Mouse (Mus musculus): Measurements from ENCODE around the gene LTO1. TPM values are rescaled to one million over a fixed set of nuclear protein-coding genes. Genes with fewer than 3 reads are reported as not detected.

LTO1 gene
- total RNA-seq, 2 experiments from 2014 or later: 13.8 to 15.4 TPM

DNA sequence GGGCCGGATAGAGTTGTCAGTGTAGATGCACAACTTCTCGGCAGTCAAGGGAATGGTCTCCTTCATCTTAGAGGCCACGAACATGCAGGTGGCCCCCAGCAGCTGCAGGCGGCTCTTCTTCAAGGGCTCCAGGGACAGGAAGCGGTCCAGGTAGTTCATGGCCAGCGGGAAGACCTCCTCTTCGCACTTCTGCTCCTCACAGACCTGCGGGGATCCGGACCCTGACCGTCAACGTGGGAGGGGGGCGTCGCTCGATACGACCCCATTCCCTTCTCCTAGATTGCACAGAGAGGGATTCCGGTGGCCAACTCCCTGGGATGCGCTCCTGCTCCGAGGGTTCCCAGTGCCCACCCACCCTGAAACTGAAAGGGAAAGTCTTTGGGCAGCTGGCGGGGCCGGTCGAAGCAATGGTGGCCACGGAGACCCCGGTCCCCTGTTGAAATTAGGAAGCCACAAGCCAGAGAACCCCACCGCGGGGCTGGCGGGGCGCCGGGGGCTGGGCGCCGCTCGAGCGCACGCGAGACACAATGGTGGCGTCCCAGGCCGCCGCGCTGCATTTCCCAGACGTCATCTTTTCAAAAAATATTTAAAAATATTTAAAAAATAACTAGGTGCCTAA is 23.1 kb downstream of the LTO1 start:
- intact Hi-C loops (cut with DNase I): loop anchor here (1.0 kb wide), 1 partner anchor 305 kb away; no protein-coding TSS in a partner anchor
- DNase-seq: peak; percentile 42 to 49

DNA sequence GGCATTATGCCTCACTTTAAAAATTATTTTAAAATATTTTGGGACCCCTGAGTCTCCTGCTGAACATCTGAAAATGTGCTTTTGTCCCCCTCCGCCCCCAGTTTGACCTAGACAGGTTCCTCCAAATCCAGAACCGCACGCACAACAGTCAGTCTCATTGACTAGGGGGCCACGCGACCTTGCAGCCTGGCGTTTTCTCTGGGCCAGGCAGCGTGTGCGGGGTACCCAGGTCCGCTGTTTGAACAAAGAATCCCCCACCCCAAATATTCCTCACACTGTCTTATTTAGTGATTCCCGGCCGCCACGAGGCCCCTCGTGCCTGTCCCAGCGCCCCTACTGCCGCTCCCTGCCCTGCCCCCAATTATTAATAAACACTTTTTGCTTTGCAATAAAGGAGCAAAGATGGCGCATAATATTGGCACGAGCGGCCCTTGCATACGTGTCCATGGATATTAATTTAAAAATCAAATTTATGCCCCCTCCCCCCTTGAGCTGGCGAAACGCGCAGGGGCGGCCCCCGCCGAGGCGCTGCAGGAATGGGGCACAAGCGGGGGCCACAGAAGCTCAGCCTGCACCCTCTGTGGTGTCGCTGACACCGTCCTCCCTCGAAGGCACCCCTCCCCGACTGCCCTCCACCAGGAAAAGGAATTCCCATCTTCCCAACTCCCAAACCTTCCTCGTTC is 23.9 kb downstream of the LTO1 start:
- intact Hi-C loops (cut with DNase I): loop anchor here (1.0 kb wide), 1 partner anchor 172 kb away; no protein-coding TSS in a partner anchor
- DNase-seq: peak; percentile 29 to 47

DNA sequence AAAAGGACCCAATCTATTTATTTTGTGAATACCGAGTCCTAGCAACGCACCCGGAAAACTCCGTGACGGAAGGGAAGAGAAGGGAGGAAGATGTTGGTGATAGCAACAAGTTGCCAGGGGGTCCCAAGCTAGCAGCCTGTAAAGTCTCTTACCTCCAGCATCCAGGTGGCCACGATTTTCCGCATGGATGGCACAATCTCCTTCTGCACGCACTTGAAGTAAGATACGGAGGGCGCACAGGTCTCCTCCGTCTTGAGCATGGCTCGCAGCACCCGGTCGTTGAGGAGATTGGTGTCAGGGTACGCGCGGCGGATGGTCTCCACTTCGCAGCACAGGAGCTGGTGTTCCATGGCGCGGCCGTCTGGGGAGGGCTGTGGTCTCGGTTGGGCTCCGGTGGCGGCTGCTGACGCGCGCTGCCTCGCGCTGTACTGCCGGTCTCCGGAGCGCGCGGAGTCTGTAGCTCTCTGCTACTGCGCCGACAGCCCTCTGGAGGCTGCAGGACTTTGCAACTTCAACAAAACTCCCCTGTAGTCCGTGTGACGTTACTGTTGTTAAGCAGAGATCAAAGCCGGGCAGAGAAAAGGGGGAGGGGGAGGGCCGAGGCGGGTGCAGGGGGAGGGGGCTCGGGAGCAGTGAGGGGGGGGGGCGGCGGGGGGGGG is 24.6 kb downstream of the LTO1 start, which contains the start of gene Ccnd1:
Ccnd1 (minus strand) TSS at position 582 of the 659 bp plus-strand sequence.
- DNase-seq: peak; percentile 70 to 77
- intact Hi-C loops (cut with DNase I): loop anchor here (1.0 kb wide), 1 partner anchor 172 kb away; no protein-coding TSS in a partner anchor

DNA sequence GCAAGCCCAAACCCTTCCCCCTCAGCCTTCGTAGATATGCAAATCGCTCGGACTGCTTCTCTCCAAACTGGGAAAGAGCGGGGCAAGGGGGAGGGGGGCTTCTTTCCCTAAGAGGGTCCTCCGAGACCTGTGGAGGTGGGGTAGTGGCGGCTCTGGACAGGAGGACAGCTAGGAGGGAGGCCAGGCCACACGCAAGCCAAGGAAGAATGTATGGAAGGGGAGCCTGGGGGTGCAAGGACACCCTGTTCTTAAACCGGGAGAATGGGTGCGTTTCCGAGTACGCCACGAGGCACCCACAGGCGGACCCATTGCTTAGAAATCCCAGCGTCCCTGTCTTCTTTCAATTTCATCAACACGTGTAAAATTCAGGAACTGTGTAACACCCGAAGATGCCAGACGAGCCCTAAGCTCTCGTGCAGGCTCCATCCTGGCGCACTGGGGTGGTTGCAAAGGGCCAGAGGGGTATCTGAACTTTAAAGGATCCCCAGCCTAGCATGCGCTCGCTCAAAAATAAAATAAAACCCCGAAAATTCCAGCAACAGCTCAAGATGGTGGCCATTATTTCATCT is 25.2 kb downstream of the LTO1 start:
- intact Hi-C loops (cut with DNase I): no loop called here
- peak; percentile 39 to 62 for DNase-seq

DNA sequence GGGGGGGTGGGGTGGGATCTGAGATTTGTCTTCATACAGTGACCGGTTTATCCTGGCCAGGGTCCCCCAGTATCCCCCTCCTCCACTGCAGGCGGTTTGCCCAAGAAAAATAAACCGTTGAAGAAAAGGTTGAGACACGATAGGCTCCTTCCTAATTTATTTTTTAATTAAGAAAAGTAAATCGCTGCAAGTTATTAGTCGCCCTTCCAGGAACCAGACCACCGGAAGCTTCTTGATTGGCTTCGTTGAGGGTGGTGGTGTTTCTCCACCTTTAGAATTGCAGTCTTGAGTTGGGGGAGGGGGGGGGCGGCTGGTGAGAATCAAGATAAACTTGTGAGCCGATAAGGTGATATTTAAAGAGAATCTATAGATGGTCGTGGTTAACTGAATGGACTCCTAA is 25.7 kb downstream of the LTO1 start:
- no peak for DNase-seq
- intact Hi-C loops (cut with DNase I): no loop called here

DNA sequence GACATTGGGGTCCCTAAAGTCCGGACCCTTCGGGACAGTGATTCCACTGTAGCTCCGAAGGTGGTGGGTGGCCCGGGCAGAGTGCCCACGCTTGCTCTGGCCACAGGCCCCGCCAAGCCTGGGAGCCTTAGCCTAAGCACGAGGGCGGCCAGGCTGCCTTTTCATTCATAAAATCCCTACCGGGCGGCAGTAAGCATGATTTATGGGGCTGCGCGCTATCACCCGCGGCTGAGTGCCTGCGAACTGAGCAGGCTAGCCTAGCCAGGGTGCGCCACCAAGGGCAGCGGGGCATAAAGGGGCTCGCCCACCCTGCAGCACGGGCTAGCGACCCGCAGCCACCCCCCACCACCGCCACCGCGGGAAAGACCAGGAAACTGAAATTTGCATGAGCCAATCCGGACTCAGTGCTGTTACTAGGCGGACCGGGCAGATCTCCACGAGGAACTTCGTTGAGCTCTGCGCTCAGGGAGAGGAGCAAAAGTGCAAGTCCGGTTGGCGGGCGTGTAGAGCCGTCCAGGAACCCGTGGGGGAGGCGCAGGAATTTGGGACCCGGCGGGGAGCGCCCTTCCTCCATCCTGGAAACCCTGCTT is 26.4 kb downstream of the LTO1 start:
- intact Hi-C loops (cut with DNase I): loop anchor here (1.0 kb wide), 1 partner anchor 84 kb away; no protein-coding TSS in a partner anchor
- DNase-seq: peak; percentile 84 to 87

DNA sequence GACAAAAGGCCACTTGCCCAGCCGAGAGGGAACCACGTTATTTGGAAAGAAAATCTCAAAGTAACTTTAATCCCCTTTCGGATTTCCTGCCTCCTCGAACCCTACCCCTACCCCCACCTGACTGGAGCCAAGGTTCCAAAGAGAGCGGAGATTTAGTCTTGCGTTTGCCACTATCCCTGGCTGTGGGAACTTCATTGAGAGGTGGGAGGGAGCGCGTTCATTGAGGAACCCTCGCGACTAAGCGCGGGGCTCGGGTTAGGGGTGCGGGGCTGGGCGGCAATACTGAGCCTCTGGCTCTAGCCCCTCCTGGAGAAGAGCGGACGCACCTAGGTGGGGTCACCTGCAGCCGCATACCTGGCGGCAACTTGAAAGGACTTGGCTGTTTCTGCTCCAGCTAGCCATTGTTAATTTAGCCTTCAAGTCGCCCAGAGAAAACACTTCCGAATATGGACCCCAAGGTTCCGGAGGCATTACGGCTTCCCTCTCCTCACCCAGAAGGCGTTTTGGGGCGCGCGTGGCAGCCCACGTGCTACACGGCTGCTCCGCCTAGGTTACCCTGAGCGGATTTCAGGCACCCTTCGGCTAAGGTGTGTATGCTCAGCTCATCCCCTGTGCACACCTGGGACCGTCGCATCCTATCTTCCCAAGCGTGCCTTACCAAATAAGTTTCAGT is 27.3 kb downstream of the LTO1 start:
- peak; percentile 32 to 50 for DNase-seq
- intact Hi-C loops (cut with DNase I): loop anchor here (2.0 kb wide), 1 partner anchor 55 kb away; no protein-coding TSS in a partner anchor

DNA sequence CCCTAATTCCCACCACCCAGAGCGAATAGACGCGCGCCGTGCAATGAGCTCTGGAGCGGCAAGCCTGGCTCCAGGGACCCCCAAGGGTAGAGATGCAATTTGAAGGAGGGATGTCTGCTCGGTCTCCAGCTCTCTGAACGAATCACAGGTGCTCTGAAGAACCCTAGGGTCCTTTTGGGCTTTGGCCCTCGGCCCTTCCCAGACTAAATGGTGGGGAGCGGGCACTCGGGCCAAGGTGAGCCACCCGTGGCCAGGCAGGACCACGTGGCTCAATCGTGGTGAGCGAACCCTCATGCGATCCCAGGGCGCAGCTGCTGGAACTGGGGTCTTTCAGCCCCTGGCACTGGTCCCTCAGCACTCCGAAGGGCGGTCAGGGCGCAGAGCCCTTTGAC is 27.8 kb downstream of the LTO1 start:
- no peak for DNase-seq
- intact Hi-C loops (cut with DNase I): loop anchor here (2.0 kb wide), 1 partner anchor 54 kb away; no protein-coding TSS in a partner anchor

DNA sequence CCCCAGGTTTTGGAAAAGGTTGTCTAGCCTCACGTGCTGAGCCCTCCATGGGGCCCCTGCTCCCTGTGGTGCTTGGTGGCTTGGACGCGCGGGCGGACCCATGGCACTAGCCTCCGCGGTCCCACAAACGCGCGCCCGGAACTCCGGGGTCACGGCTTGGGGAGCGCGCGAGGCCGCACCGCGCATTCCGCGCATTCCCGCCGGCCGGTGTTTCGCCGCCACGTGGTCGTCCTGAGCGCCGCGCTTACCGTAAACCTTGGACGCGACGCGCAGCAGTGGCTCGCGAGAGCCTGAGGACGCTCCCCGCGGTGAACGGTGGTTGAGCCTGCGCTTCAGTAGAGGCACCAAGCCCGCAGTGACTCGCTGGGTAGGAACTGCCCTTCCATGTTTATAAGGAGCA is 28.4 kb downstream of the LTO1 start:
- peak; percentile 78 to 82 for DNase-seq
- intact Hi-C loops (cut with DNase I): loop anchor here (2.0 kb wide), 1 partner anchor 54 kb away; no protein-coding TSS in a partner anchor

DNA sequence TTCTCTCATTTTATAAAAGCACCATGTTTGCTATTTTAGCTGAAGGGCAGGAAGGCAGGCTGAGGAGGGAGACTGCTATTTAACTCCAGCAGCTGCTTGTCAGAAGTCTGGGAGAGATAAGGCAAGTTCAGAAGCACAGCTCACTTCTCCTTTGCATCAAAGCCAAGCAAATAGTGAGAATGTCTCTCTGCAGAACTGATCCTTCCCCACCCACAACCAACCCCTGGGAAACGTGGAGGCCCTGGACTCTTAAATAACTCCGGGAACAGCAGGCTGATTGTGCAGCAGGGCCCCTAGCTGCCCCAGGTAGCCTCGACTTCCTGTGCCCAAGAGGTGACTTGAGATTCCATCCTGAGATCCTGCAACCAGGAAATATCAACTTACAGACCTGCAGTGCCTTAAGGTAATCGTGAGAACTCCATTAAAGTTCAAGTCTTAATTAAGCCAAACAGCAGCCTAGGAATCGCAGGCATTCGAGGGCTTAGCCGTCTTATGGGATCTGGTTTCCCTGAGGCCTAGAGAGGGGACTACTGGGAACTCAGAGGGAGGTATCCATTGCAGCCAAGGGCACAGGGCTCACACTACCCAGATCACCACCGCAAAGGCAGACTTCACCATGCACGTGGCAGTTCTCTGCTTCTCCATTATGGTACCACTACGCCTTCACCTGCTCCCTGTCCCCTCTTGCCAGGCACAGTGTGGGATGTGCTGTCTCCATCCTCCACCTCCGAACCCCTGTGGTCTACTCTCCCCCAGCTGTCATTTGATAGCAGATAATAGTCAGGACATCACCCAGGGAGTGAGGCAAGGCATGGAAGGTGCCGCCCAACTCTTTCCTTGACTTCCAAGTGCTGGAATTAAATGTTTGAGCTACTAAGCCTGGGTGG is 43.9 kb downstream of the LTO1 start:
- intact Hi-C loops (cut with DNase I): no loop called here
- no peak for DNase-seq

DNA sequence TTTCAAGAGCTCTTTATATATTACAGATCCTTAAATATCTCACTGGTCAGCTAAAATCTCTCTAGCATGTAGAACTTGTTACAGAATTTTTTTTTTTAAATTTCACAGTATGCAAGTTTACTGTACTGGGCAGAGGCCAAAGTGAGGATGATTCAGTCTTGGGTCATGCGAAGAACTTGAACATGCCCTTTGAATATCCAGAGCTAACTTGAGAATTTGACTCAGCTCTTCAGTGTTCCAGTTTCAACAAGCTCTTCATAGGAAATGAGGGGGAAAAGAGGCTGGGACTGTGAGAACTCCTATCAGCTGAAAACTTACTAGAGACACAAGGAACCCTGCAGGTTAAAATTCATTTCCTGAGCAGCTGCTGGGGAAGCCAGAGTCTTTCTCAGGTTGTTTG is 49.0 kb downstream of the LTO1 start:
- intact Hi-C loops (cut with DNase I): no loop called here
- no peak for DNase-seq

DNA sequence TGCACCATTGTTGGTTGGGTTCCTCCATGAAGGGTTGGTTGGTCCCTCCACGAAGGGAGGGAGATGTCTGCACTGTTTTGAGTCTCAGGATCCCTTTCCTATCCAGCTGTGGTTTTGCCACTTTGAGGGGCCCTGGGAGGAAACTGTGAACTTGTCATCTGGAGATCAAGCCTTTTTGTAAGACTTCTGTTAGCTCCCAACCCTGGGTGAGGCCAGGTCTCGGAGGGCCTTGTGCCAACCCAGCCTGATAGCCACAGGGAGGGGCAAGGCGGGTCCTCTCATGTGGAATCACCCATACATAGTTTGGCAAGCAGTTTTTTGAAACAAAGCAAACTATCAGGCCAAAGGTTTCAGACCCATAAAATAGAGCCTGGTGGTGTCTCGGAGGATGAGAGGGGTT is 49.4 kb downstream of the LTO1 start:
- DNase-seq: no peak
- intact Hi-C loops (cut with DNase I): no loop called here

DNA sequence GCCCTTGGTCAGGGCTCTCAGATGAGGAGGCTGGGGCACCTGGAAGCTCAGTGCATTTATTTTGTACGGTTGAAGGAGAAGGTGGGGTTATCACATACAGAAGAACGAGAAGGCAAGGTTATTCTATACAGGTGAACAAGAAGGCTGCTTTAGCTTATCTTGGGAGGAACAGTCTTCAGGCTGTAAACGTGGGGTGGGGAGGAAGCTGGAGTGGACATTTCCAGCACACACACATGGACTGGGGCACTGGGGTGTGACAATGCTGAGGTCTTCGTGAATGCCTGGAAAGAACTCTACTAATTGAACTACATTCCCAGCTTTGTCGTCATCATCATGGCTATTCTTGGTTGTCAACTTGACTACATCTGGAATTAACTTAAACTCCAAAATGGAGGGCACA is 51.0 kb downstream of the LTO1 start:
- DNase-seq: no peak
- intact Hi-C loops (cut with DNase I): no loop called here

DNA sequence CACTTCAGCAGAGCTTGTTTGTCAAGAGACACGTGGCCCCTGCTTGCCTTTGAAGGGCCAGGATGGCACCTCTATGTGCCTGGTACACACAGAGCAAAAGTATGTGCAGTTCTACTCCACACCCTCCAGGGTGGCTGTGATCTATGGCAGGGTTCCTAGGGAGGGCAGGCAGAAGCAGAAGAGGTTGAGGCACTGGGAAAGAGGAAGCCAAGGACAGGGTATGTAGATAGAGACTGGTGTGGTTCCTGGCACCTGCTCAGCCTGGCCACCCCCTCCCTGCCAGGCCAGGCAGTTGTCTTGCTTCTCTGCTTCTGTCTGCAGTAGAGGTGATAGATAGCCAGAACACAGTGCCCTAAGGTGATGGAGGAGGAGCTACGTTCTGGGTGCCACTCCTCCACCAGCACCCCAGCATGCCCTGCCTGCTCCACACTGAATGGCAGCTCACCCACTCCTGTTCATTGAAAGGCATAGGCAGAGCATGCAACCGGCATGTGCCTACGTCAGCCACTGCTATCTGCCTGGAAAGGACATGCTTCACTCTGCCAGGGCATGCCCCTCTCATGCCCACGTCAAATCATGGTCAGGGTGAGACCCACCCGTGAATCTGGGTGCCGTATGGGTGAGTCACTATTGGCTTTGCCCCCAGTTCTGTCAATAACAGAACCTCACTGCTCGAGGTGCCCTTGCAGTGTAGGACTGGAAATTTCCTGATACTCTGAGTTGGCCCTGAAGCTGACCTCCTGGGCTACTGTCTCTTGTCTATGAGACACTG is 56.3 kb downstream of the LTO1 start:
- intact Hi-C loops (cut with DNase I): no loop called here
- no peak for DNase-seq

DNA sequence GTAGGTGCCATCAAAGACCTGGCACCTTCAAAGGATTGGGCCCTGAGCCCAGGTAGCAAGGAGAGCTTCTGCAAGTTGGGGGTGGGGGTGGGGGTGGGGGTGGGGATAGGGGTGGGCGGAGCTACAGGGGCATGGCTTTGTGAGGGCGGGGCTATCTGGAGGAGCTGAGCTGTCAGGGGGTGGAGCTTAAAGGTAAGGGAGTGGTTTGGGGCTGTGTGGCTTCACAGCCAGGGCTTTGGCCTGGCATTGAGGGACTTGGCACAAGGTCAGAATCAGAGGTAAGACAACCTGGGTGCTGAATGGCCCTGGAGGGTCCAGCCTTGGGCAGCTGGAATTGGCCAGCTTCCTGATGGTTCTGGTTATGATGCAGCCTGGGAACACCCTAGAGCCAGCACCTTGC is 56.9 kb downstream of the LTO1 start:
- intact Hi-C loops (cut with DNase I): no loop called here
- DNase-seq: no peak

DNA sequence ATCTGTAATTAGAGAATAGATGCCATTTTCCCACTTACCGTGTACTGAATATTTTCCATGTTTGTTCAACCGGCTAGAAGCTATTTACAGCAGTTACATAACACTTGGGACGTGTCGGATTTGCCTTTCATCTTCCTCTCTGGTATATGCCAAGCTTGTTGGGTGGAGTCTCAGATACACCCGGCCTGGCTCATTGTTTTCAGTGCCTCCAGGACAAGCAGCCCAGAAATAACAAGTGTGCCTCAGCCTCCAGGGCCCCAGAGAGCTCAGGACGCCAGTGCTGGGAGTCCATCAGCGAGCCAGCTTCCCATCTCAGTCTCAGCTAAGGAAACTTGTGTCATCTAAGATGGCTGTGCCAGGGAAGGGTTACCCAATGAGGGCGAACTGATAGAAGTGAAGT is 58.6 kb downstream of the LTO1 start:
- intact Hi-C loops (cut with DNase I): no loop called here

DNA sequence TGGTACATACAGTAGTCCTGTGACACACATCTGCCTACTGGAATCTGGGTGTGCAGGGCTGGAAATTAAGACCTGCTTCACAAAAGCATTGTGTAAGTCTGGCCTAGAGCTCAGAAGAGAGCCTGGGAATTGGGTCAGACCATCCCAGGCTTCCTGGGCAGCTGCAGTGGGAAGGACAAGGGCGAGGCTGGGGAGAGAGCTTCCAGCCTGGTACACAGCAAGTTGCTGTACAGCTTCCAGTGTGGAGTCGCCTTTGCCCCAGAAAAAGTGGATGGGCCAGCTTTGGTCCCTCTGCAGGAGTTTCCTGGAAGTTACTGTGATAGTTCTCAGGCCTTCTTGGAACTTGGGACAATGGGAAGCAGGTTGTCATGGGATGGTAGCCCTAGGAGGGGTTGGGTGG is 62.2 kb downstream of the LTO1 start:
- no peak for DNase-seq

More for the DNA sequence above, 58.6 kb downstream of the LTO1 start:
- DNase-seq: peak in 1 of 2 experiments; percentile 23

DNA sequence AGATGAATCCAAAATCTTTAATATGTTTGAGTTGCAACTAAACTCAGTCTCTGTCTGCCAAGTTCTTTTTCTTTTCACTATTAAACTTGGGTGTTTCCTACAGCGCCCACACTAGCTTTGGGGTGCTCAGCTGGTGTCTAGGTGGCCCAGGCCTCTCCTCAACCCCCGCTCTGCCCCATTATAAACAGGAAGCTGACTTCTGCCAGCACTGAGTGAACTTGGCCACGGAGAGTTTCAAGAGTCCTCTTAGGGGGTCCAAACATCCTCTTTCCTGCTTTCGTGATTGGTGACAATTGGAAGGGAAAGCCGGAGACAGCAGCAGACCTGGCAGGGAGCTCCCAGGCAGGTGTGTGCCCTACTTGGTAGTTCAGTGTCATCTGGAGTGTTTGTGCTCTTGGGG is 64.9 kb downstream of the LTO1 start:
- intact Hi-C loops (cut with DNase I): no loop called here
- no peak for DNase-seq

More for the DNA sequence above, 62.2 kb downstream of the LTO1 start:
- intact Hi-C loops (cut with DNase I): no loop called here

All from heart, postnatal 36 days (tissue).